Mouse (Mus musculus) megakaryocyte, embryonic 14.5 days (primary cell): ENCODE results near the gene Sdhd. TPM values are rescaled to one million over a fixed set of nuclear protein-coding genes. Genes with fewer than 3 reads are reported as not detected.
A peak's percentile ranks its signal among the peaks of the same experiment; 100 is the strongest.
"Not testable (repeated sequence)": the region's sequence is repeated elsewhere in the genome, so short reads cannot be mapped to it uniquely, and the experiment has no call there.

Source experiments
- H3K27me3 ChIP-seq: replicated peaks from 2 replicates; pipeline ENCODE3; 2012; ENCODE audit warnings: inconsistent platforms
- H3K36me3 ChIP-seq: replicated peaks from 2 replicates; pipeline ENCODE3; 2012; ENCODE audit warnings: low read length, inconsistent platforms, mixed read lengths
- H3K4me1 ChIP-seq: 2 replicates; pipeline ENCODE4 v1.6.1; 2012; ENCODE audit warnings: inconsistent platforms
- H3K4me3 ChIP-seq: replicated peaks from 2 replicates; pipeline ENCODE3; 2012; ENCODE audit warnings: moderate library complexity, mild to moderate bottlenecking, inconsistent platforms
- H3K9me3 ChIP-seq: 2 replicates; pipeline ENCODE4 v1.6.1; 2012; ENCODE audit warnings: inconsistent platforms
- FLI1 ChIP-seq: IDR thresholded peaks from 2 replicates; pipeline ENCODE4 v1.6.1; 2012; ENCODE audit warnings: low read length, inconsistent platforms, mixed read lengths
- GATA1 ChIP-seq: IDR thresholded peaks from 3 replicates; pipeline ENCODE4 v1.6.1; 2012; ENCODE audit warnings: mixed read lengths, low read length, inconsistent platforms, borderline replicate concordance
- polyA plus RNA-seq: library from polyadenylated mRNA; stranded (reverse); fragments of >175 nt; gene quantifications from 2 replicates; pipeline ENCODE4 v1.2.3, GENCODE M21; 2012; ENCODE audit warnings: low replicate concordance; ENCODE audit not compliant: insufficient read depth

Gene Sdhd
- 6.3 and 16.9 TPM in 2 replicates for polyA plus RNA-seq

- Histone ChIP-seq H3K4me1 (peaks cover 48% of the 10 kb centered on the region), H3K27me3 (no peaks in the 10 kb centered on the region), H3K36me3 (peaks cover 53% of the 10 kb centered on the region), H3K9me3 (no peaks in the 10 kb centered on the region), H3K4me3 (peak within 1 kb of the TSS; percentile 99)
- TF ChIP-seq FLI1 (no peak), GATA1 (no peak)
Observed at GRCm38 (mm10) chr9:50603189-50603997, at the start of gene Sdhd, which contains the start of gene Timm8b. Gene Sdhd (minus strand): TSS chr9:50603812. Gene Timm8b (plus strand): TSS chr9:50603910.

- H3K36me3 ChIP-seq, result peaks cover 89% of the 10 kb centered on the region
- H3K9me3 ChIP-seq, result no peaks in the 10 kb centered on the region
- no peak for TF ChIP-seq FLI1
- no peak for TF ChIP-seq GATA1
- H3K4me3 ChIP-seq, result no peak overlapping the region
- peaks cover 4% of the 10 kb centered on the region; the same call in 1 of the 2 replicates for H3K4me1 ChIP-seq
- H3K27me3 ChIP-seq, result no peaks in the 10 kb centered on the region
Observed at GRCm38 (mm10) chr9:50650503-50650902, 46.9 kb upstream of the Sdhd start.

- no peaks in the 10 kb centered on the region for H3K27me3 ChIP-seq
- H3K4me3 ChIP-seq, result no peak overlapping the region
- TF ChIP-seq GATA1 (no peak), FLI1 (no peak)
- H3K36me3 ChIP-seq, result peaks cover 95% of the 10 kb centered on the region
- no peaks in the 10 kb centered on the region for H3K9me3 ChIP-seq
- peaks cover 4% of the 10 kb centered on the region; the same call in 1 of the 2 replicates for H3K4me1 ChIP-seq
Observed at GRCm38 (mm10) chr9:50646826-50647370, 43.3 kb upstream of the Sdhd start.

GRCm38 (mm10) chr9:50634270-50634669 is 30.7 kb upstream of the Sdhd start:
- TF ChIP-seq GATA1, result no peak
- TF ChIP-seq FLI1, result no peak
- peaks cover 50% of the 10 kb centered on the region for H3K36me3 ChIP-seq
- H3K27me3 ChIP-seq, result no peaks in the 10 kb centered on the region
- no peaks in the 10 kb centered on the region for H3K9me3 ChIP-seq
- no peak overlapping the region for H3K4me3 ChIP-seq
- H3K4me1 ChIP-seq, result peaks cover 11% of the 10 kb centered on the region

GRCm38 (mm10) chr9:50633059-50633458 is 29.4 kb upstream of the Sdhd start:
- no peak overlapping the region for H3K4me3 ChIP-seq
- H3K36me3 ChIP-seq, result peaks cover 43% of the 10 kb centered on the region
- no peaks in the 10 kb centered on the region for H3K9me3 ChIP-seq
- H3K4me1 ChIP-seq, result no peaks in the 10 kb centered on the region; the same call in 1 of the 2 replicates
- H3K27me3 ChIP-seq, result no peaks in the 10 kb centered on the region
- no peak for TF ChIP-seq FLI1
- no peak for TF ChIP-seq GATA1

- H3K36me3 ChIP-seq, result peaks cover 33% of the 10 kb centered on the region
Observed at GRCm38 (mm10) chr9:50632016-50632688, 28.5 kb upstream of the Sdhd start.

GRCm38 (mm10) chr9:50630903-50631302 is 27.3 kb upstream of the Sdhd start:
- peaks cover 22% of the 10 kb centered on the region for H3K36me3 ChIP-seq
- H3K27me3 ChIP-seq, H3K4me3 ChIP-seq, H3K4me1 ChIP-seq, H3K9me3 ChIP-seq: not testable (repeated sequence)

More at GRCm38 (mm10) chr9:50632016-50632688, 28.5 kb upstream of the Sdhd start:
- H3K27me3 ChIP-seq, result no peaks in the 10 kb centered on the region
- no peaks in the 10 kb centered on the region for H3K4me1 ChIP-seq
- H3K9me3 ChIP-seq, result no peaks in the 10 kb centered on the region
- TF ChIP-seq GATA1 (no peak), FLI1 (no peak)
- peak overlapping the region; percentile 33 for H3K4me3 ChIP-seq

DNA sequence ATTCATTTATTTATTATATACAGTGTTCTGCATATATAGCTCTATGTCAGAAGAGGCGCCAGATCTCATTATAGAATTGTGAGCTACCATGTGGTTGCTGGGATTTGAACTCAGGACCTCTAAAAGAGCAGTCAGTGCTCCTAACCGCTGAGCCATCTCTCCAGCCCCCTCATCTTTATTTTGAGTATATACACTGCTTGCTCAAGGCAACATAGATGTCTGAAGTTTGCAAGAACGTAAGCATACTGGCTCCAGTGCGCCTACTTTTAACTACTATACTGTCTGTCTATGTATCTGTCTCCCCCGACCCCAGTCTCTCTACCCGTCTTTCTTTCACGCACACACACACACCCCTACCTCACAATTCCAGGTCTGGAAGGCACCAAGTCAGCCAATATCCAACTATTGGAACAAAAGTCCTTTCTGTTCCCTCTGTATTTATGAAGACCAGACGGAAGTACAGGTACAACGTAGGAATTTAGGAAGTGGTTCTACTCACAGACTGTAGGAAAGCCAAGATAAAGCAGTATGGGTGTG is 14.2 kb upstream of the Sdhd start:
- Histone ChIP-seq H3K27me3 (peaks cover 1% of the 10 kb centered on the region), H3K9me3 (no peaks in the 10 kb centered on the region), H3K36me3 (peaks cover 28% of the 10 kb centered on the region), H3K4me1 (peaks cover 31% of the 10 kb centered on the region), H3K4me3 (peak overlapping the region; percentile 99)
- TF ChIP-seq GATA1 (no peak), FLI1 (no peak)

DNA sequence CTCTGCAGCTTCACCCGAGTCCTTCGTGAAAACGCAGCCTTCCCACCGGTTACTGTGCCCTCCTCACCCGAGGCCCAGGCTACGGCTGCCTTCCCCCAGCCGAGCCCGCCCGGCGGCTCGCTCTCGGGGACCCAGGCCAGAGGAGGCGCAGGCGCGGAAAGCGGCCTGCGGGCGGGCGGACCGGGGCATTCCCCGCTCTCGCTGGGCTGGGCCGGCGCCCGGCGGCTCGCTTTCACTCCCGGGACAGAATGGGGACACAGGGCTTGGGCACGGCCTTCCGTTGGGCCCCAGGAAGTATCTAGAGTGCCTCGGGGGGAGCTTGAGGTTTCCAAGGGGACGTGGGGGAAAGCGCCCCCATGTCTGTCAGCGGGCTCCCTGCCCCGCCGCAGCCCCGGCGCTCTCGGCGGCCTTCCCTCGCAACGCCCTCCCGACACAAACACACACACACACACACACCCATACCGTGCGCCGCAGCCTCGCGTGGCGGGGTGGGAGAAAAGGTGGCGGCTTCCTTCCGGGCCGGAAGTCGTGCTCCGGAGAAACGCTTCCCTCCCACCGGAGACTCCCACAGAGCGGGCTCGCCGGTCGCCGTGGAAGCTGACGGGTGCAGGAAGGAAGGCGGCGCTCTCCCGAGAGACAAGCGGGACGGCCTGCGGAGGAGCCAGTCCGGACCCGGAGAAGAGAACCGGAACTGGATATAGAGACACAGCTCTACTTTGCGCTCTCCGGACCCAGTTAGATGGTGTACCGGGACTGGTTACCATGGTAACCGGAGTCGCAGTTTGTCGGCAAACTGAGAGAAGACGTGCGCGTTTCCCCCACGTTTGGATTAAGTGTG is 13.4 kb upstream of the Sdhd start, which contains the start of the genes Pih1d2 and Nkapd1:
TSS of gene Pih1d2 (plus strand) at position 556 of the 838 bp plus-strand sequence.
TSS of gene Nkapd1 (minus strand) at position 699 of the 838 bp plus-strand sequence.
- Histone ChIP-seq H3K27me3 (peaks cover 1% of the 10 kb centered on the region), H3K9me3 (no peaks in the 10 kb centered on the region), H3K4me1 (peaks cover 31% of the 10 kb centered on the region), H3K4me3 (peak within 1 kb of the TSS; percentile 99), H3K36me3 (peaks cover 37% of the 10 kb centered on the region)
- TF ChIP-seq GATA1 (no peak), FLI1 (peak; percentile 83)
